Mouse (Mus musculus) heart, adult 2 months (tissue): ENCODE measurements around the gene Cgnl1.

Source experiments
- CTCF ChIP-seq: fragments of 200-600 bp; IDR thresholded peaks from 2 replicates; pipeline ENCODE4 v1.8.1; 2022; ENCODE audit warnings: antibody characterized with exemption, mild to moderate bottlenecking, moderate library complexity
- EP300 ChIP-seq: fragments of 200-500 bp; IDR thresholded peaks from 2 replicates; pipeline ENCODE4 v1.6.1; 2011; ENCODE audit warnings: low read depth, low read length, control low read depth; ENCODE audit not compliant: insufficient read depth
- POLR2A ChIP-seq: fragments of 200-500 bp; IDR thresholded peaks from 2 replicates; pipeline ENCODE4 v1.6.1; 2011; ENCODE audit warnings: mild to moderate bottlenecking, low read depth, low read length, control low read depth; ENCODE audit not compliant: insufficient read depth

DNA sequence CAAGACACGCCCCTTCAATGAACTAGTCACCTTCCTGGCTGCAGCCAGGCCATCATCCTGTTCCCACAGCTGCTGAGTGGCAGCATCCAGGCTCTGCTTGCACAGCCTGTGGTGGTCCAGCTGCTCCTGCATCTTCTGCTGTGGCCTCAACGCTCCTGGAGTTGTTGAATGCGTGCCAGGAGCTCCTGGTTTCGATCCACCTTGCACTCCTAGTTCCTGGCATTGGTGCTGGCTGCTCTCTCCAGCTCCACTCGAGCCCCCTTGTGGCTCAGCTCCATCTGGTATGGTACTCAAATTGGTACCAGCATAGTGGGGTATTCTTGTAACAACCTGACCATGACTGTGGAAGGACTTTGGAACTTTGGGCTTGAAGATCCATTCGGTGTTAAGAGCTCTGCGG, 171.5 kb downstream of the Cgnl1 start:
- TF ChIP-seq CTCF (no peak), POLR2A (no peak), EP300 (no peak)
